Mouse (Mus musculus): Measurements from ENCODE around the gene Atxn2. TPM values are rescaled to one million over a fixed set of nuclear protein-coding genes. Genes with fewer than 3 reads are reported as not detected.
"Not testable (repeated sequence)": the region's sequence is repeated elsewhere in the genome, so short reads cannot be mapped to it uniquely, and the experiment has no call there.

The Atxn2 gene
- total RNA-seq, 1 experiment: 58.0 TPM

DNA sequence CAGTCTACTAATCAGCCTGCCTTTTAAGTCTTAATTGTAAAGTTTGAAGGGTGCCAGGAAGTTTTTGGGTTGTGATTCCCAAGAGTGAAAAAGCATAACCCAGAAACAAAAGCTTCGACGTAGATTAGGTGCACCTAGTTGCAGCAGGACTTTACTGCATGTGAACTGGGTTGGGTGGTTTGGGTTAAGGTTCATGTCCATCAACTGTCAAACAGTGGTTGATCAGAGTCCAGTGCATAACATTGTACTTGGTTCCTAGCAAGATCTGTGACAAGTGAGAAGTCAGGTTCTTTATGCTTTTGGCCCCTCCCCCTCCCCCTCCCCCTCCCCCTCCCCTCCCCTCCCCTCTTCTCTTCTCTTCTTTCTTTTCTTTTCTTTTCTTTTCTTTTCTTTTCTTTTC, 31.8 kb downstream of the Atxn2 start:
- H3K27ac ChIP-seq (ENCODE audit: insufficient read depth, low read depth, low read length, poor library complexity, severe bottlenecking): no peak overlapping the region
- no peak for TF ChIP-seq CHD2 (IDR thresholded peaks at IDR 0.05; ENCODE audit: low read depth, low read length)
- TF ChIP-seq HCFC1 (IDR thresholded peaks at IDR 0.05; ENCODE audit: borderline replicate concordance, insufficient read depth, low read length): no peak
- DNase-seq (ENCODE audit: low read depth, low spot score): no peak
- no peak overlapping the region for H3K4me3 ChIP-seq (ENCODE audit: insufficient read depth in 1 of 2, low read depth in 1 of 2, low read length in 2 of 2, poor library complexity in 1 of 2, severe bottlenecking in 1 of 2)
- no peak overlapping the region for H3K9ac ChIP-seq (ENCODE audit: insufficient read depth, low read depth, low read length, poor library complexity, severe bottlenecking)
- in situ Hi-C loops (cut with MboI; ENCODE audit: low sequenced_read_pairs in 2 of 2, unreplicated experiment in 2 of 2): no loop called here
- no peaks in the 10 kb centered on the region; the same call in 1 of the 2 replicates for H3K36me3 ChIP-seq (ENCODE audit: control insufficient read depth, insufficient read depth, low read length, poor library complexity, severe bottlenecking)
- no peaks in the 10 kb centered on the region for H3K9me3 ChIP-seq (ENCODE audit: control insufficient read depth, insufficient read depth, low read depth, low read length)
- no peaks in the 10 kb centered on the region for H3K4me1 ChIP-seq (ENCODE audit: control insufficient read depth in 2 of 2, insufficient read depth in 2 of 2, low read length in 2 of 2, poor library complexity in 1 of 2)

DNA sequence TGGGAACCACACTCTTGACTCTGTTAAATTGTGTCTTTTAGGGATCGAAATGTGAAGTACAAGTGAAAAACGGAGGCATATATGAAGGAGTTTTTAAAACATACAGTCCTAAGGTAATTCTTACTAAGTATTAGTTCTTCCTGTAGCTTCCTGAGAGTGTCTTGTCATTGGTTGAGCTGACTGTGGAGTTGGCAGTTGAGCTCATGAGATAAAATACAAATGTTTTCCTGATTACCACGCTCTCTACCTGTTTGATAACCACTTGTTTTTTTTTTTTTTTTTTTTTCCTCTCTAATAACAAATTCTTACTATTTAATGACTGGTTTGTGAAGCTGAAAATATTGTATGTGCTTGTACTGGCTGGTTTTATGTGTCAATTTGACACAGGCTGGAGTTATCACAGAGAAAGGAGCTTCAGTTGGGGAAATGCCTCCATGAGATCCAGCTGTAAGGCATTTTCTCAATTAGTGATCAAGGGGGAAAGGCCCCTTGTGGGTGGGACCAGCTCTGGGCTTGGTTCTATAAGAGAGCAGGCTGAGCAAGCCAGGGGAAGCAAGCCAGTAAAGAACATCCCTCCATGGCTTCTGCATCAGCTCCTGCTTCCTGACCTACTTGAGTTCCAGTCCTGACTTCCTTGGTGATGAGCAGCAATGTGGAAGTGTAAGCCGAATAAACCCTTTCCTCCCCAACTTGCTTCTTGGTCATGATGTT, 36.9 kb downstream of the Atxn2 start:
- H3K4me1 ChIP-seq (ENCODE audit: control insufficient read depth in 2 of 2, insufficient read depth in 2 of 2, low read length in 2 of 2, poor library complexity in 1 of 2); H3K27ac ChIP-seq (ENCODE audit: insufficient read depth, low read depth, low read length, poor library complexity, severe bottlenecking); H3K9me3 ChIP-seq (ENCODE audit: control insufficient read depth, insufficient read depth, low read depth, low read length); in situ Hi-C loops (cut with MboI; ENCODE audit: low sequenced_read_pairs in 2 of 2, unreplicated experiment in 2 of 2); H3K4me3 ChIP-seq (ENCODE audit: insufficient read depth in 1 of 2, low read depth in 1 of 2, low read length in 2 of 2, poor library complexity in 1 of 2, severe bottlenecking in 1 of 2); DNase-seq (ENCODE audit: low read depth, low spot score); H3K9ac ChIP-seq (ENCODE audit: insufficient read depth, low read depth, low read length, poor library complexity, severe bottlenecking): not testable (repeated sequence)
- peaks cover 12% of the 10 kb centered on the region; the same call in 1 of the 2 replicates for H3K36me3 ChIP-seq (ENCODE audit: control insufficient read depth, insufficient read depth, low read length, poor library complexity, severe bottlenecking)

DNA sequence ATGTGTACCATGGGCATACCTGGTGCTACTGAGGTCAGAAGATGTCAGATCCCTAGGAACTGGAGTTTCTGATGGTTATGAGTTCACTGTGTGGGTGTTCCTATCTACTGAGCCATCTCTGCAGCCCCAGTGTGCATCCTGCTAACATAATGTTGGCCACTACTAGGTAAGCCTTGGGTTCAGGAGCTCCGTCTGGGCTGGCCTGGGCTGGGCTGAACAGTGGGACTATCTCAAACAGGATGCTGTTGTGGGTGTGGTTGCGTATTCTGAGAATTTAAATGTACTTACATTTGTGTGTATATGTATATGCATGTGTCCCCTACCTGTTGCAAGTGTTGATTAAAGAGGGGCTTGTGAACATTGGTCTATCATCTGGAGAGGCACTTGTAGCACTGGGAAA, 38.5 kb downstream of the Atxn2 start:
- TF ChIP-seq HCFC1 (IDR thresholded peaks at IDR 0.05; ENCODE audit: borderline replicate concordance, insufficient read depth, low read length) (no peak), ZC3H11A (IDR thresholded peaks at IDR 0.05; ENCODE audit: borderline replicate concordance, low read depth, low read length) (no peak), CHD2 (IDR thresholded peaks at IDR 0.05; ENCODE audit: low read depth, low read length) (no peak), MAFK (IDR thresholded peaks at IDR 0.05; ENCODE audit: insufficient read depth, low read depth, low read length) (no peak), ZNF384 (IDR thresholded peaks at IDR 0.05; ENCODE audit: low read depth, low read length) (no peak)
- no peak for DNase-seq (ENCODE audit: low read depth, low spot score)
- no peak overlapping the region for H3K9ac ChIP-seq (ENCODE audit: insufficient read depth, low read depth, low read length, poor library complexity, severe bottlenecking)
- in situ Hi-C loops (cut with MboI; ENCODE audit: low sequenced_read_pairs in 2 of 2, unreplicated experiment in 2 of 2): no loop called here
- no peak overlapping the region for H3K4me3 ChIP-seq (ENCODE audit: insufficient read depth in 1 of 2, low read depth in 1 of 2, low read length in 2 of 2, poor library complexity in 1 of 2, severe bottlenecking in 1 of 2)
- H3K27ac ChIP-seq (ENCODE audit: insufficient read depth, low read depth, low read length, poor library complexity, severe bottlenecking): no peak overlapping the region
- peaks cover 16% of the 10 kb centered on the region; the same call in 1 of the 2 replicates for H3K36me3 ChIP-seq (ENCODE audit: control insufficient read depth, insufficient read depth, low read length, poor library complexity, severe bottlenecking)
- H3K9me3 ChIP-seq (ENCODE audit: control insufficient read depth, insufficient read depth, low read depth, low read length): no peaks in the 10 kb centered on the region
- no peaks in the 10 kb centered on the region for H3K4me1 ChIP-seq (ENCODE audit: control insufficient read depth in 2 of 2, insufficient read depth in 2 of 2, low read length in 2 of 2, poor library complexity in 1 of 2)

DNA sequence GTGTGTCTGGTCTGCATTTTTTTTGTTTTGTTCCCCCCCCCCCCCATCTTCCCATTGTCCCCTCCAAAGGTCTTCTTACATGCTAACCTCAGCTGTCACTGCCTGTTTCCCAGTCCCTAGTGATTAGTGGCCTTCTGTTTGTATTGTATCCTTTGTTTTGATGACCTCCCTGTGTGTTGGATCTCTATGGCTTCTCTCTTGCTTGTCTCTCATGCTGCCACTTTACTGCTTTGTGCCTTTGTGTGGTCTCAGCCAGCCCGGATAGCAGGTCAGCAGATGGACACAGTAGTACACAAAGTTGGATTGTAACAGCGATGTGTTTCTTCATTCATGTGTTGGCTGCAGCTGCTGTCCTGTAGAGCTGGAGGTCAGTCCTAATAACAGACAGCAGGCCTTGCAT, 46.8 kb downstream of the Atxn2 start:
- peaks cover 12% of the 10 kb centered on the region; the same call in 1 of the 2 replicates for H3K36me3 ChIP-seq (ENCODE audit: control insufficient read depth, insufficient read depth, low read length, poor library complexity, severe bottlenecking)
- DNase-seq (ENCODE audit: low read depth, low spot score): no peak
- in situ Hi-C loops (cut with MboI; ENCODE audit: low sequenced_read_pairs in 2 of 2, unreplicated experiment in 2 of 2): no loop called here
- H3K4me1 ChIP-seq (ENCODE audit: control insufficient read depth in 2 of 2, insufficient read depth in 2 of 2, low read length in 2 of 2, poor library complexity in 1 of 2): no peaks in the 10 kb centered on the region
- H3K4me3 ChIP-seq (ENCODE audit: insufficient read depth in 1 of 2, low read depth in 1 of 2, low read length in 2 of 2, poor library complexity in 1 of 2, severe bottlenecking in 1 of 2): no peak overlapping the region
- H3K9me3 ChIP-seq (ENCODE audit: control insufficient read depth, insufficient read depth, low read depth, low read length): no peaks in the 10 kb centered on the region
- no peak overlapping the region for H3K9ac ChIP-seq (ENCODE audit: insufficient read depth, low read depth, low read length, poor library complexity, severe bottlenecking)
- no peak for TF ChIP-seq CHD2 (IDR thresholded peaks at IDR 0.05; ENCODE audit: low read depth, low read length)
- TF ChIP-seq MAFK (IDR thresholded peaks at IDR 0.05; ENCODE audit: insufficient read depth, low read depth, low read length): no peak
- no peak for TF ChIP-seq HCFC1 (IDR thresholded peaks at IDR 0.05; ENCODE audit: borderline replicate concordance, insufficient read depth, low read length)
- TF ChIP-seq ZC3H11A (IDR thresholded peaks at IDR 0.05; ENCODE audit: borderline replicate concordance, low read depth, low read length): no peak
- no peak for TF ChIP-seq ZNF384 (IDR thresholded peaks at IDR 0.05; ENCODE audit: low read depth, low read length)
- H3K27ac ChIP-seq (ENCODE audit: insufficient read depth, low read depth, low read length, poor library complexity, severe bottlenecking): no peak overlapping the region

DNA sequence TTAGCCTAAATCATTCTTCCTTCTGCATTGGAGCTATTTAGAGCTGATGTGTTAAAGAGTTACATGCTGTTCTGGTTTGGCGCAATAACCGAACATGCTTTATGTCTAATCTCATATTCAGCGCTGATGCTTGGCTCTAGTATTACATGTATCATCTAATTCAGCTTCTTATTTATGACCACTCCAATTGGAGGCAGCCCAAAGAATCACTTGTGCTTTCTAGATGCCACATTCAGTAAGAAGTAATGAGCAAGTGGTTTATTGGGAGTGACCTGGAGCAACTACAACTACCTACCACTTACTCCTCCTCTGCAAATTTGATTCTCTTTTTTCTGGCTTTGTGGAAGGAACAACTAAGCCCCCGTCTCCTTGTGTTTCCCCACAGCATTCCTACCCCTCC, 47.2 kb downstream of the Atxn2 start:
- no peak overlapping the region for H3K4me3 ChIP-seq (ENCODE audit: insufficient read depth in 1 of 2, low read depth in 1 of 2, low read length in 2 of 2, poor library complexity in 1 of 2, severe bottlenecking in 1 of 2)
- in situ Hi-C loops (cut with MboI; ENCODE audit: low sequenced_read_pairs in 2 of 2, unreplicated experiment in 2 of 2): no loop called here
- H3K27ac ChIP-seq (ENCODE audit: insufficient read depth, low read depth, low read length, poor library complexity, severe bottlenecking): no peak overlapping the region
- peaks cover 10% of the 10 kb centered on the region; the same call in 1 of the 2 replicates for H3K36me3 ChIP-seq (ENCODE audit: control insufficient read depth, insufficient read depth, low read length, poor library complexity, severe bottlenecking)
- no peak for TF ChIP-seq MAFK (IDR thresholded peaks at IDR 0.05; ENCODE audit: insufficient read depth, low read depth, low read length)
- no peak for TF ChIP-seq ZNF384 (IDR thresholded peaks at IDR 0.05; ENCODE audit: low read depth, low read length)
- H3K9ac ChIP-seq (ENCODE audit: insufficient read depth, low read depth, low read length, poor library complexity, severe bottlenecking): no peak overlapping the region
- DNase-seq (ENCODE audit: low read depth, low spot score): no peak
- H3K9me3 ChIP-seq (ENCODE audit: control insufficient read depth, insufficient read depth, low read depth, low read length): no peaks in the 10 kb centered on the region
- no peaks in the 10 kb centered on the region for H3K4me1 ChIP-seq (ENCODE audit: control insufficient read depth in 2 of 2, insufficient read depth in 2 of 2, low read length in 2 of 2, poor library complexity in 1 of 2)
